Comparison of ENCODE assay signal across 23 mouse cellular contexts in the genomic region with DNA sequence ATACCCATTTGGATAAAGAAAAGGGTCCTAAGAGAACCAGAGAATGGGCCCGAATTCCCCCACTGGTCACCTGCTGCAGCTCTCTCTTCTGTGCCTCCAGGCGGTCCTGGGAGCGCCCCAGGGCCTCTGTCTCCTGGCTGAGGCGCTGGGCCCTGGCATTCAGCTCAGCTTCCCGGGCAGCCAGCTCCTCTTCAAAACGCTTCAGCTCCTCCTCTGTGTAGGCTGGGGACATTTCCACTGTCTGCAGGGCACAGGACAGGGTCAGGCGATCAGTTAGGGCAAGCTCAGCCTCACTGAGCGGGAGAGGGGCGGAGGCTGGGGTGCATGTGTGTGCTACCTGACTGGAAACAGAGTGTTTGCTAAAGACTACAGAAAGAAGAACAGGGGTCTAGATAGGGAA. TPM values are rescaled to one million over a fixed set of nuclear protein-coding genes. Genes with fewer than 3 reads are reported as not detected.
DNase-seq lines count a peak whose midpoint lies in the region; ATAC-seq and TF ChIP-seq lines count a peak whose summit lies in the region.
"Had no signal": no experiment of that assay in that cellular context is flagged by ENCODE, and none has a peak within 500 bp of the region (broad histone marks: within the 10 kb centered on the region; RNA-seq: fewer than 3 reads in every experiment).

No protein-coding gene starts in this region.

- no peak overlapping the region for H3K9ac ChIP-seq in liver, adult 2 months (ENCODE audit: low read depth, low read length)
- no peak overlapping the region for H3K9ac ChIP-seq in liver, embryonic 12.5 days
- H3K9ac ChIP-seq in ES-E14 (ENCODE audit: insufficient read depth, low read depth, low read length, poor library complexity, severe bottlenecking), result 0 out of 2 replicates have a peak overlapping the region, but pooled peaks have one; percentile 16
- H3K9ac ChIP-seq: embryonic facial prominence, embryonic 15.5 days; hindbrain, embryonic 14.5 days; kidney, embryonic 15.5 days had no signal

- peaks cover 17% of the 10 kb centered on the region; the same call in 1 of the 2 replicates for H3K36me3 ChIP-seq in liver, adult 2 months (ENCODE audit: control insufficient read depth, insufficient read depth, low read length)
- H3K36me3 ChIP-seq in liver, embryonic 12.5 days, result peaks cover 77% of the 10 kb centered on the region
- peaks cover 21% of the 10 kb centered on the region for H3K36me3 ChIP-seq in ES-E14 (ENCODE audit: control insufficient read depth, insufficient read depth, low read length, poor library complexity, severe bottlenecking)

- DNase-seq in cerebellum, adult 8-10 months, result peak; percentile 42
- DNase-seq in cerebellum, adult 9-11 months, result no peak
- peak; percentile 49 to 62 for DNase-seq in heart, adult 18-20 months
- no peak for DNase-seq in heart, postnatal 4 days
- peak; percentile 69 for DNase-seq in liver, adult 2 months (ENCODE audit: extremely low read depth, low read depth, low spot score)
- DNase-seq in ES-E14 (ENCODE audit: low read depth, low spot score), result no peak
- DNase-seq: adrenal gland, postnatal 10 days; cerebellum, adult 18-20 months; gastrocnemius, postnatal 10 days; kidney, adult 2 months had no signal

- WGBS in liver, adult 2 months, result 67% methylated on average over 9 of the region's 9 CpGs
- WGBS in liver, embryonic 12.5 days (ENCODE audit: insufficient replicate concordance), result 81% methylated on average over 9 of the region's 9 CpGs

- no peak for ATAC-seq in liver, embryonic 12.5 days
- ATAC-seq: forebrain, embryonic 14.5 days; intestine, embryonic 16.5 days had no signal

- no peaks in the 10 kb centered on the region for H3K9me3 ChIP-seq in liver, embryonic 12.5 days (replicated peaks)
- no peaks in the 10 kb centered on the region for H3K9me3 ChIP-seq in ES-E14 (ENCODE audit: control insufficient read depth, insufficient read depth, low read depth, low read length)
- H3K9me3 ChIP-seq: embryonic facial prominence, embryonic 15.5 days; forebrain, embryonic 10.5 days; G1E; hindbrain, embryonic 10.5 days; kidney, embryonic 15.5 days had no signal

- 0 out of 2 replicates have a peak overlapping the region, but pooled peaks have one; percentile 4 for H3K27ac ChIP-seq in liver, adult 2 months (replicated peaks; ENCODE audit: insufficient read depth, low read depth, low read length)
- H3K27ac ChIP-seq in liver, embryonic 12.5 days, result no peak overlapping the region
- no peak overlapping the region for H3K27ac ChIP-seq in ES-E14 (ENCODE audit: insufficient read depth, low read depth, low read length, poor library complexity, severe bottlenecking)
- H3K27ac ChIP-seq: embryonic facial prominence, embryonic 15.5 days; forebrain, embryonic 10.5 days; hindbrain, embryonic 10.5 days; hindbrain, embryonic 14.5 days; kidney, embryonic 15.5 days had no signal

- H3K27me3 ChIP-seq in liver, adult 2 months (ENCODE audit: control insufficient read depth, insufficient read depth, low read length), result no peaks in the 10 kb centered on the region
- no peaks in the 10 kb centered on the region for H3K27me3 ChIP-seq in liver, embryonic 12.5 days (replicated peaks)
- H3K27me3 ChIP-seq: CH12.LX; embryonic facial prominence, embryonic 15.5 days; kidney, embryonic 15.5 days had no signal

- in situ Hi-C loops in ES-E14 (cut with MboI; ENCODE audit: low sequenced_read_pairs in 2 of 2, unreplicated experiment in 2 of 2), result no loop called here

- no peak overlapping the region for H3K4me2 ChIP-seq in liver, embryonic 12.5 days
- H3K4me2 ChIP-seq: embryonic facial prominence, embryonic 15.5 days; heart, embryonic 11.5 days; hindbrain, embryonic 14.5 days; kidney, embryonic 15.5 days had no signal

- no peak for TF ChIP-seq CTCF in liver, adult 2 months (IDR thresholded peaks at IDR 0.05; ENCODE audit: low read depth, low read length)

- no peaks in the 10 kb centered on the region for H3K79me2 ChIP-seq in liver, adult 2 months (ENCODE audit: control insufficient read depth, insufficient read depth, low read length)

- no peak for TF ChIP-seq POLR2A in liver, adult 2 months (IDR thresholded peaks at IDR 0.05; ENCODE audit: extremely low read depth, insufficient read depth, low read length)

- H3K4me1 ChIP-seq in liver, adult 2 months (ENCODE audit: control insufficient read depth, insufficient read depth, low read length), result peaks cover 24% of the 10 kb centered on the region
- H3K4me1 ChIP-seq in liver, embryonic 12.5 days, result peaks cover 43% of the 10 kb centered on the region
- H3K4me1 ChIP-seq in ES-E14 (ENCODE audit: control insufficient read depth in 2 of 2, insufficient read depth in 2 of 2, low read length in 2 of 2, poor library complexity in 1 of 2), result peaks cover 4 to 16% of the 10 kb centered on the region in 2 experiments; a peak in 2 of 4 replicates

- no peak overlapping the region for H3K4me3 ChIP-seq in liver, adult 2 months (ENCODE audit: insufficient read depth, low read depth, low read length)
- H3K4me3 ChIP-seq in liver, embryonic 12.5 days, result no peak overlapping the region
- H3K4me3 ChIP-seq in ES-E14 (ENCODE audit: insufficient read depth in 1 of 2, low read depth in 1 of 2, low read length in 2 of 2, poor library complexity in 1 of 2, severe bottlenecking in 1 of 2), result no peak overlapping the region
- H3K4me3 ChIP-seq: embryonic facial prominence, embryonic 15.5 days; erythroblast, embryonic 14.5 days; forebrain, embryonic 10.5 days; hindbrain, embryonic 10.5 days; kidney, embryonic 15.5 days had no signal

TF ChIP-seq in ES-E14, 5 proteins besides CTCF, POLR2A, EP300 and RAD21:
- TF ChIP-seq ZNF384 (IDR thresholded peaks at IDR 0.05; ENCODE audit: low read depth, low read length), result no peak

RNA-seq across cellular contexts. Expression of a gene that starts 5.9 kb away (rescaled TPM):
- total RNA-seq in heart, adult 18-20 months (2021), result 10 to 100 TPM in 1 of 2 experiments, 1 to 10 TPM in 1; 7.9 to 13.1 TPM
- total RNA-seq in heart, postnatal 4 days (2021), result 1 to 10 TPM; 3.5 to 4.7 TPM
- total RNA-seq in liver, adult 2 months (2014; rRNA removed), result 73.7 and 79.3 TPM in 2 replicates
- polyA plus RNA-seq in liver, adult 2 months (2012; rRNA removed), result 37.2 and 37.7 TPM in 2 replicates
- polyA plus RNA-seq in liver, embryonic 12.5 days (2016; fragmentation: Nextera tagmentation; extraction: Ambion mirVana), result 2.8 and 3.1 TPM in 2 replicates
- total RNA-seq in ES-E14 (2012; rRNA removed), result 3.6 and 5.3 TPM in 2 replicates

RNA-seq across cellular contexts. Expression of a gene that starts 7.9 kb away (rescaled TPM):
- 10 to 100 TPM in 1 of 2 experiments, 1 to 10 TPM in 1; 8.7 to 12.3 TPM for total RNA-seq in heart, adult 18-20 months (2021)
- total RNA-seq in heart, postnatal 4 days (2021), result 1 to 10 TPM; 2.0 to 2.1 TPM
- total RNA-seq in liver, adult 2 months (2014; rRNA removed), result 1.3 and 5.7 TPM in 2 replicates
- 0.28 and 1.5 TPM in 2 replicates for polyA plus RNA-seq in liver, adult 2 months (2012; rRNA removed)
- not detected in 2 replicates for polyA plus RNA-seq in liver, embryonic 12.5 days (2016; fragmentation: Nextera tagmentation; extraction: Ambion mirVana)
- 0.71 TPM in 1 of 2 replicates, not detected in the other for total RNA-seq in ES-E14 (2012; rRNA removed)
- total RNA-seq: G1E had no signal
- polyA plus RNA-seq: embryonic facial prominence, embryonic 15.5 days; erythroblast, embryonic 14.5 days; forebrain, embryonic 10.5 days; forebrain, embryonic 14.5 days; G1E; heart, embryonic 11.5 days; heart, embryonic 16.5 days; hindbrain, embryonic 10.5 days; hindbrain, embryonic 14.5 days; intestine, embryonic 16.5 days; kidney, embryonic 15.5 days had no signal

RNA-seq across cellular contexts. Expression of a gene that starts 12.9 kb away (rescaled TPM):
- not detected for total RNA-seq in heart, adult 18-20 months (2021)
- 1 to 10 TPM in 1 of 2 experiments, not detected in 1; 1.1 TPM for total RNA-seq in heart, postnatal 4 days (2021)
- 0.07 and 0.18 TPM in 2 replicates for total RNA-seq in liver, adult 2 months (2014; rRNA removed)
- 0.30 and 0.31 TPM in 2 replicates for polyA plus RNA-seq in liver, adult 2 months (2012; rRNA removed)
- polyA plus RNA-seq in liver, embryonic 12.5 days (2016; fragmentation: Nextera tagmentation; extraction: Ambion mirVana), result 1.9 and 2.0 TPM in 2 replicates
- total RNA-seq in ES-E14 (2012; rRNA removed), result 2.6 TPM in 2 replicates
- total RNA-seq: gastrocnemius, postnatal 10 days had no signal
- polyA plus RNA-seq: forebrain, embryonic 14.5 days had no signal

RNA-seq across cellular contexts. Expression of a gene that starts 15.7 kb away (rescaled TPM):
- 100 to 1,000 TPM; 129 to 143 TPM for total RNA-seq in heart, adult 18-20 months (2021)
- 100 to 1,000 TPM; 121 to 131 TPM for total RNA-seq in heart, postnatal 4 days (2021)
- total RNA-seq in liver, adult 2 months (2014; rRNA removed), result 68.1 and 84.8 TPM in 2 replicates
- polyA plus RNA-seq in liver, adult 2 months (2012; rRNA removed), result 307 and 310 TPM in 2 replicates
- polyA plus RNA-seq in liver, embryonic 12.5 days (2016; fragmentation: Nextera tagmentation; extraction: Ambion mirVana), result 140 and 146 TPM in 2 replicates
- total RNA-seq in ES-E14 (2012; rRNA removed), result 131 and 178 TPM in 2 replicates

RNA-seq across cellular contexts. Expression of a gene that starts 27.9 kb away (rescaled TPM):
- 10 to 100 TPM; 23.4 to 24.1 TPM for total RNA-seq in heart, adult 18-20 months (2021)
- total RNA-seq in heart, postnatal 4 days (2021), result 10 to 100 TPM; 48.6 to 50.7 TPM
- total RNA-seq in liver, adult 2 months (2014; rRNA removed), result 19.5 and 23.8 TPM in 2 replicates
- 49.8 and 62.0 TPM in 2 replicates for polyA plus RNA-seq in liver, adult 2 months (2012; rRNA removed)
- 147 and 155 TPM in 2 replicates for polyA plus RNA-seq in liver, embryonic 12.5 days (2016; fragmentation: Nextera tagmentation; extraction: Ambion mirVana)
- total RNA-seq in ES-E14 (2012; rRNA removed), result 388 and 591 TPM in 2 replicates

Comparison
In these comparisons a context has a peak if more than half of its experiments do, and no peak if none do; other contexts are left out.
1. DNase-seq: peak in cerebellum, adult 8-10 months (single experiment), heart, adult 18-20 months (2 of 2) and liver, adult 2 months (single experiment); none in cerebellum, adult 9-11 months (single experiment), heart, postnatal 4 days (single experiment) and ES-E14 (single experiment).